Mouse (Mus musculus): Measurements from ENCODE around the gene Dnase2a. TPM values are rescaled to one million over a fixed set of nuclear protein-coding genes. Genes with fewer than 3 reads are reported as not detected.

The Dnase2a gene
- polyA plus RNA-seq, 1 experiment, result 44.9 TPM

DNA sequence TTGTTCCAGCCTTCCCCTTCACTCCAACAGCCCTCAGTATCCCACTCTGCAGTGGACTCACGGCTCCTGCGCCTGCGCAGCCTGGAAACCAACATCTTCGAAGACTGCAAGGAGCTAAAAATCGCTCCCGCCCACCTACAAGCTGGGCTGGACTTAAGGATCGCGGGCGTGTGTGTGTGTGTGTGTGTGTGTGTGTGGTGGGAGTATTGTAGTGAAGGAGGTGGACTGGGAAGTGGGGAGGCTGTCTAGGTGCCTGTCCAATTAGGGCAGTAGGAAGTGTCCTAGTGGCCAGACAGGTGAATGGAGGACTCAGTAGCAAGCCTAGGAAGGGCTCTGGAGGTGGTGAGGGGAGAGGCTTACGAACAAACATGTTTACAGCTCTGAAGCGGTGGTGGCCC lies 36.9 kb downstream of the Dnase2a start:
- Histone ChIP-seq H3K4me3 (ENCODE audit: extremely low read depth, insufficient read depth, insufficient read length) (no peak overlapping the region), H3K27me3 (ENCODE audit: control insufficient read depth, insufficient read depth, low read length) (peaks cover 26% of the 10 kb centered on the region), H3K4me1 (ENCODE audit: control insufficient read depth, insufficient read depth, insufficient read length) (peaks cover 4% of the 10 kb centered on the region), H3K27ac (ENCODE audit: insufficient read depth, low read length) (no peak overlapping the region), H3K36me3 (ENCODE audit: control insufficient read depth, insufficient read depth, low read length) (no peaks in the 10 kb centered on the region)
- WGBS, result 9% methylated on average over 11 of the region's 11 CpGs
- TF ChIP-seq POLR2A (IDR thresholded peaks at IDR 0.05; ENCODE audit: low read depth, low read length), result no peak
- no peak for TF ChIP-seq CTCF (IDR thresholded peaks at IDR 0.05; ENCODE audit: extremely low read depth, insufficient read depth, insufficient read length, insufficient replicate concordance)
- DNase-seq (ENCODE audit: low read depth in 1 of 2, low spot score in 2 of 2), result no peak

DNA sequence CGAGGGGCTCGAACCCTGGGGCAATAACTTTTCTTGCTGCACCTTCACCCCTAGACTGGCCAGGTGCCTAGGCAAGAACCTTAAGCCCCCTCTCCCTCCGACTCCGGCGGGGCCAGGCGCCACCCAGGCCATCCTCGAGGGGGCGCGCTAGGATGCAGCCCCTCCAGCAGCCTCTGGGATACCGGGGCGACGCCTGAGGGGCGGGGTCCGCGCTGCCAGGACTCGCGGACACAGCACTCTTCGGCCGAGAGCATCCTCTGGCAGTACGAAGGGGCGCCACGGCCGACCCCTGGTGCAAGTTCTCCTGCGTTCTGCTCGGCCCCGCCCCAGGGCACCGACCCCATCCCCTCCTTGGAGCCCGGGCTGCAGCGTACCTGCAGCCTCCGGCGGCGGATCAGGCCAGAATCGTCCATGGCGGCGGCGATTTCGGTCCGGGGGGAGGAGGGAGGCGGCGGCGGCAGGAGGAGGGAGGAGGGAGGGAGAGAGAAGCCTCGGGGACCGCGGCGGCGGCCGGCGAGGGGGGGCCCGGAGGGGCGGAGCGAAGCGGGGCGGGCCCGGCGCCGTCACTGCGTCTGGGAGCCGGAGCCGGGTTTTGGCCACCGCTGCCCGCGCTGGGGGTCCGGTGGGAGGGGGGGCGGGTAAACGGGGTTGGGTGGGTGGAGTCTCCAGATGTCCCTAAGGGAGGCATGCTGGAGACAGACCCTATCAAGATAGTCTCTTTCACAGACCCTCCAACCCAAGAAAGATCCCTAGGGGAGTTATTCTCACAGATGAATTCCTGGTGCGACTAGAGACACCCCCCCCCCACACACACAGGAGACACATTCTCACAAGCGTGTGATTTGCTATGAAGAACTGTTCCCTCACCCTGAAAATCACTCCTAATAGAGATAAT lies 37.5 kb downstream of the Dnase2a start:
- Histone ChIP-seq H3K27me3 (ENCODE audit: control insufficient read depth, insufficient read depth, low read length) (peaks cover 26% of the 10 kb centered on the region), H3K36me3 (ENCODE audit: control insufficient read depth, insufficient read depth, low read length) (no peaks in the 10 kb centered on the region), H3K4me1 (ENCODE audit: control insufficient read depth, insufficient read depth, insufficient read length) (peaks cover 4% of the 10 kb centered on the region), H3K4me3 (ENCODE audit: extremely low read depth, insufficient read depth, insufficient read length) (no peak overlapping the region), H3K27ac (ENCODE audit: insufficient read depth, low read length) (no peak overlapping the region)
- TF ChIP-seq CTCF (IDR thresholded peaks at IDR 0.05; ENCODE audit: extremely low read depth, insufficient read depth, insufficient read length, insufficient replicate concordance) (no peak), POLR2A (IDR thresholded peaks at IDR 0.05; ENCODE audit: low read depth, low read length) (no peak)
- 2% methylated on average over 53 of the region's 67 CpGs for WGBS
- no peak for DNase-seq (ENCODE audit: low read depth in 1 of 2, low spot score in 2 of 2)

DNA sequence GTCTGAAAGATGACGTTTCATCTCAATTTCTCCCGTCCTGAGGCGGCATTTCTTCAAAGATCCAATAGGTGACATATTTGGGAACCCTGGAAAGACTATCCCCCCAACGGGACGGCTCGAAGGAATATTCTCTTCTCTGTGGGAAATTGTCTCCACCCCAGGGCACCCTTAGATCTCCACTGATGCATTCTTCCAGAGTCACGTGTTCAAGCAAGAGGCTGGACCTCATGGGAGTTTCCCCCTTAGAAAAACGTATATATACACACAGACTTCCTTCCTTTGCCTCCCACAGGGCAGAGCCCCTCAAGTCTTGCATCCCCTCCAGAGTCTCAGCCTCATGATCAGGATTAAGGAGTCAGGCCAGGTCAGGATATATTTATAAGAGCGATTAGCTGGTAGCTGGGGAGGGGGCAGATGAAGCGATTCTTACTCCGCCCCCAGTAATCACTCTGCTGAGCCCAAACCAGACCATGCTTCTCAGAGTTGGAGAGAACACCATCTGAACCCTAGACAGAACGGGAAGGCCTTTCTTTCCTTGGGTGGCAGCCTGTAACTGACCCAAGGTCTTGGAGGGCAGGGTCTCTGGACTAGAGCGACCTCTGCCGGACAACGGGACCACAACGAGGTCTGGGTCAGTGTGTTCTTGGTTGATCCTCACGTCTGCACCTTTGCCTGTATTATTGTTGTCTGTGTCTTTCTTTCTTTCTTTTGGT lies 38.3 kb downstream of the Dnase2a start, which contains the start of gene Rtbdn:
Rtbdn (plus strand) TSS at position 464 of the 713 bp plus-strand sequence.
- H3K4me1 ChIP-seq (ENCODE audit: control insufficient read depth, insufficient read depth, insufficient read length), result peaks cover 4% of the 10 kb centered on the region
- 14% methylated on average over 17 of the region's 17 CpGs for WGBS
- no peaks in the 10 kb centered on the region for H3K36me3 ChIP-seq (ENCODE audit: control insufficient read depth, insufficient read depth, low read length)
- peaks cover 26% of the 10 kb centered on the region for H3K27me3 ChIP-seq (ENCODE audit: control insufficient read depth, insufficient read depth, low read length)
- no peak within 1 kb of the TSS for H3K27ac ChIP-seq (ENCODE audit: insufficient read depth, low read length)
- DNase-seq (ENCODE audit: low read depth in 1 of 2, low spot score in 2 of 2), result no peak
- no peak within 1 kb of the TSS for H3K4me3 ChIP-seq (ENCODE audit: extremely low read depth, insufficient read depth, insufficient read length)
- TF ChIP-seq CTCF (IDR thresholded peaks at IDR 0.05; ENCODE audit: extremely low read depth, insufficient read depth, insufficient read length, insufficient replicate concordance) (peak; percentile 4; the same call in 1 of the 2 replicates), POLR2A (IDR thresholded peaks at IDR 0.05; ENCODE audit: low read depth, low read length) (no peak)

DNA sequence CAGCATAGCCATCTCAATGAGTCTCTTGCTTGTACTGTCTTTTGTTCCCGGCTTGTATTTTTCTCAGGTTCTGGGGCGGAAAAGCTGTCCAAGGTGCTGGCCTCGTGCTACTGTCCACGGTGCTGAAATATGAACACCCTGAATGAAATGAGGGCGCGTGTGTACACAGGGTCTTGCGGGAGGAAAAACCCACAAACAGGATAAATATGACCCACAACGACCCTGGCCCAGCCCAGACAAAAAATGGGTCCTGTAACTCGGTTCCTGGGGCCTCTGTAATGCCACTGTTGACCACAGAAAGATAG lies 38.8 kb downstream of the Dnase2a start:
- no peaks in the 10 kb centered on the region for H3K36me3 ChIP-seq (ENCODE audit: control insufficient read depth, insufficient read depth, low read length)
- no peak overlapping the region for H3K4me3 ChIP-seq (ENCODE audit: extremely low read depth, insufficient read depth, insufficient read length)
- DNase-seq (ENCODE audit: low read depth in 1 of 2, low spot score in 2 of 2), result no peak
- TF ChIP-seq POLR2A (IDR thresholded peaks at IDR 0.05; ENCODE audit: low read depth, low read length) (no peak), CTCF (IDR thresholded peaks at IDR 0.05; ENCODE audit: extremely low read depth, insufficient read depth, insufficient read length, insufficient replicate concordance) (no peak)
- H3K4me1 ChIP-seq (ENCODE audit: control insufficient read depth, insufficient read depth, insufficient read length), result peaks cover 4% of the 10 kb centered on the region
- peaks cover 26% of the 10 kb centered on the region for H3K27me3 ChIP-seq (ENCODE audit: control insufficient read depth, insufficient read depth, low read length)
- 11% methylated on average over 9 of the region's 9 CpGs for WGBS
- no peak overlapping the region for H3K27ac ChIP-seq (ENCODE audit: insufficient read depth, low read length)

DNA sequence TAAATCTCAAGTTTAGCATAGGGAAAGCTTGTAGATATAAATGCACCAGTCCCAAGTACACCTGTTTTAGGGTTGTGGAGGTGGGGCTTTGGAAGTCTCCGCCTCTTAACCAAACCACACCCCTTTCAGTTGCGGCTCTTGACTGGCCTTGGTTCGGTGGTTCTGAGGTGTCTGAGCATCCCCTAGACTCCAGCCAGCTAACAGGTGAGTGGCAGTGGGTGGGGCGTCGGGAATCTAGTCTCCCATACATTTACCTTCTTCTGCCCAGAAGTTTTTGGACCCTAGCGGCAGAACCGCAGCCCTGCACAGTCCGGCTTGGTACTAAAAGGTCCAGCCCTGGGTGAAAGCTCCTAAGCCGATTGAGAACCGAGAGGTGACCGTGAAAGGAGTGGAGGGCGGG lies 41.4 kb downstream of the Dnase2a start:
- Histone ChIP-seq H3K4me3 (ENCODE audit: extremely low read depth, insufficient read depth, insufficient read length) (no peak overlapping the region), H3K27me3 (ENCODE audit: control insufficient read depth, insufficient read depth, low read length) (peaks cover 30% of the 10 kb centered on the region), H3K36me3 (ENCODE audit: control insufficient read depth, insufficient read depth, low read length) (no peaks in the 10 kb centered on the region), H3K4me1 (ENCODE audit: control insufficient read depth, insufficient read depth, insufficient read length) (peaks cover 8% of the 10 kb centered on the region), H3K27ac (ENCODE audit: insufficient read depth, low read length) (no peak overlapping the region)
- WGBS, result 26% methylated on average over 12 of the region's 12 CpGs
- no peak for DNase-seq (ENCODE audit: low read depth in 1 of 2, low spot score in 2 of 2)
- TF ChIP-seq CTCF (IDR thresholded peaks at IDR 0.05; ENCODE audit: extremely low read depth, insufficient read depth, insufficient read length, insufficient replicate concordance), result no peak
- no peak for TF ChIP-seq POLR2A (IDR thresholded peaks at IDR 0.05; ENCODE audit: low read depth, low read length)

DNA sequence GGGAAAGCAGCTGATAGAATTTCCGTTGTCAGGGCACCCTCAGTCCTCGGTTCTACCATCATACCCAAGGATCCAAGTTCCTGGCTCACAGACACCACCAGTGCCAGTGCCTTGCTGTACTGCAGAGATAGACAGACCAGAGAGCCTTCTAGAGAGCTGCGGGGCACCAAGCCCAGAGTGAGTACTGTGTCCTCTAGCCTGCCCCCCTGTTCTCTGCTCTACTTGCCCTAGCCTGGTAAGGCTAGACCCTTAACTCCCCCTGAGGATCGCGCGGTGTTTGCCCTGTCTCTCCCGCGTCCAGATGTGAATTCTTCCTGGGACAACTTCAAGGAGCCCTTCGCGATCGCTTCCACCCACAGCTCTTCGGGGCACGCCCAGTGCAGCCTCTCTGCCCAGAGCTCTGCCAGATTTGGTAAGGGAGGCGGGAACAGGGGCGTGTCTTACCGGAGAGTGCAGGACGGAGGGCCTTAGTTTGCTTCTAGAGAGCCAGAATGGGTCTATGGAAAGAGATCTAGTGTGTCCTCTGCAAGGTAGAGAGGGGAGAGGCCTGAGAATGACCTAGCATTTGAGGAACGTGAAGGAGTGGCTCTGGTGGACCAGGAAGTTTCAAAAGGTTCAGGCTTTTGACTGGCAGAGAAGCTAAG lies 44.4 kb downstream of the Dnase2a start:
- Histone ChIP-seq H3K27me3 (ENCODE audit: control insufficient read depth, insufficient read depth, low read length) (peaks cover 8% of the 10 kb centered on the region), H3K27ac (ENCODE audit: insufficient read depth, low read length) (no peak overlapping the region), H3K4me3 (ENCODE audit: extremely low read depth, insufficient read depth, insufficient read length) (no peak overlapping the region), H3K4me1 (ENCODE audit: control insufficient read depth, insufficient read depth, insufficient read length) (peaks cover 4% of the 10 kb centered on the region), H3K36me3 (ENCODE audit: control insufficient read depth, insufficient read depth, low read length) (no peaks in the 10 kb centered on the region)
- WGBS, result 8% methylated on average over 18 of the region's 18 CpGs
- DNase-seq (ENCODE audit: low read depth in 1 of 2, low spot score in 2 of 2), result no peak
- TF ChIP-seq POLR2A (IDR thresholded peaks at IDR 0.05; ENCODE audit: low read depth, low read length) (no peak), CTCF (IDR thresholded peaks at IDR 0.05; ENCODE audit: extremely low read depth, insufficient read depth, insufficient read length, insufficient replicate concordance) (no peak)

Measured in spleen, adult 2 months (tissue).